Mouse (Mus musculus) midbrain, postnatal 0 days (tissue): ENCODE data around the gene Rbm33. TPM values are rescaled to one million over a fixed set of nuclear protein-coding genes. Genes with fewer than 3 reads are reported as not detected.

ENCODE experiments used
- ATAC-seq: fragments of 200-750 bp; cut with Nextera tagmentation; 2 replicates; pipeline ENCODE4 v1.8.0; 2017; ENCODE audit warnings: moderate number of reproducible peaks, mild to moderate bottlenecking, moderate TSS enrichment, moderate library complexity; ENCODE audit not compliant: low FRiP score
- DNase-seq: peaks from one replicate; pipeline ENCODE4 v3.0.0-alpha.2; 2015; ENCODE audit warnings: low spot score
- H3K27ac ChIP-seq: fragments of 300-500 bp; sonication (generic); 2 replicates; pipeline ENCODE4 v1.5.1; 2014; ENCODE audit warnings: low read depth, mild to moderate bottlenecking, low read length, mixed read lengths
- H3K27me3 ChIP-seq: fragments of 300-500 bp; sonication (generic); 2 replicates; pipeline ENCODE4 v1.6.1; 2014; ENCODE audit warnings: low read length, control low read depth, mixed read lengths; ENCODE audit not compliant: insufficient read depth
- H3K36me3 ChIP-seq: fragments of 300-500 bp; sonication (generic); 2 replicates; pipeline ENCODE4 v1.6.1; 2014; ENCODE audit warnings: low read length, control low read depth, mixed read lengths; ENCODE audit not compliant: insufficient read depth
- H3K4me1 ChIP-seq: fragments of 300-500 bp; sonication (generic); 2 replicates; pipeline ENCODE4 v1.6.1; 2014; ENCODE audit warnings: mild to moderate bottlenecking, control low read depth, antibody characterized with exemption, low read length, mixed read lengths; ENCODE audit not compliant: insufficient read depth
- H3K4me2 ChIP-seq: fragments of 300-500 bp; sonication (generic); 2 replicates; pipeline ENCODE4 v1.6.1; 2014; ENCODE audit warnings: low read depth, mild to moderate bottlenecking, low read length, mixed read lengths; ENCODE audit not compliant: poor library complexity, severe bottlenecking
- H3K4me3 ChIP-seq: fragments of 300-500 bp; sonication (generic); 2 replicates; pipeline ENCODE4 v1.5.1; 2014; ENCODE audit warnings: low read depth, mild to moderate bottlenecking, low read length, moderate library complexity
- H3K9ac ChIP-seq: fragments of 300-500 bp; sonication (generic); replicated peaks from 2 replicates; pipeline ENCODE4 v1.6.1; 2014; ENCODE audit warnings: mild to moderate bottlenecking, low read length, moderate library complexity, mixed read lengths; ENCODE audit not compliant: poor library complexity, severe bottlenecking
- H3K9me3 ChIP-seq: fragments of 300-500 bp; sonication (generic); 2 replicates; pipeline ENCODE4 v1.6.1; 2016; ENCODE audit warnings: low read length, control low read depth
- CTCF ChIP-seq: IDR thresholded peaks from 2 replicates; pipeline ENCODE4 v1.5.1; 2016; ENCODE audit warnings: antibody characterized with exemption, mild to moderate bottlenecking
- WGBS: fragments of 180-500 bp; shearing (Covaris S2); extraction: QIAGEN DNeasy Blood & Tissue Kit; methylation state at CpG from one replicate; pipeline ENCODE4 v1.1.7; 2014; 5-methylcytosine and 5-hydroxymethylcytosine counted together
- polyA plus RNA-seq: library from polyadenylated mRNA; unstranded; fragments of >200 nt; fragmentation: Nextera tagmentation; extraction: Ambion mirVana; gene quantifications from 2 replicates; pipeline ENCODE4 v1.2.1, GENCODE M21; 2015
- total RNA-seq: library from RNA; depleted of rRNA; stranded (reverse); fragments of >200 nt; gene quantifications from 2 replicates; pipeline ENCODE4 v1.2.3, GENCODE M21; 2014

Rbm33 gene
- total and polyA plus RNA-seq, 2 experiments from 2014 or later, result 13.8 to 31.6 TPM

DNA sequence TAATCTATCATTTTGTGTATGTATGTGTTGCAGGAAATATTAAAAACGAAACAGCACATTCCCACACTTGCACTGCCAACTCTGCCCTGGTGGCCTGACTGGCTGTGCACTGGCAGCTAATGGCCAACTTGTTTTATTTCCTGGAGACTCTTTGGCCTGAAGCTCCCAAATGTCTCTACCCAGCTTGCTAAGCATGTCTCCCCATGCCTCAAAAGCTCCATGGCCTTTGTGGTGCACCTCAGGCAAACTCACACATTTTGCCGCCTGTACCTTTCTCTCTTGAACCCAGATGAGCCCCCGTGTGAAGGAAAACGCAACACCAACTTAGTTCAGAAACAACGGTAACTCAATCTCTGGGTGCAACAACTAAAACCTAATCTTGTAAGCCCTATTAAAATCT is 136.2 kb downstream of the Rbm33 start:
- ATAC-seq, result no peak
- 0 out of 2 replicates have a peak, but pooled peaks cover 4% of the 10 kb centered on the region for H3K4me1 ChIP-seq
- no peak for TF ChIP-seq CTCF
- H3K27me3 ChIP-seq, result peaks cover 22% of the 10 kb centered on the region
- no peak overlapping the region for H3K9ac ChIP-seq
- WGBS, result 90% methylated on average over 5 of the region's 5 CpGs
- H3K9me3 ChIP-seq, result no peaks in the 10 kb centered on the region
- no peak overlapping the region for H3K4me3 ChIP-seq
- no peak for DNase-seq
- no peaks in the 10 kb centered on the region for H3K36me3 ChIP-seq
- no peak overlapping the region for H3K27ac ChIP-seq
- H3K4me2 ChIP-seq, result no peak overlapping the region

DNA sequence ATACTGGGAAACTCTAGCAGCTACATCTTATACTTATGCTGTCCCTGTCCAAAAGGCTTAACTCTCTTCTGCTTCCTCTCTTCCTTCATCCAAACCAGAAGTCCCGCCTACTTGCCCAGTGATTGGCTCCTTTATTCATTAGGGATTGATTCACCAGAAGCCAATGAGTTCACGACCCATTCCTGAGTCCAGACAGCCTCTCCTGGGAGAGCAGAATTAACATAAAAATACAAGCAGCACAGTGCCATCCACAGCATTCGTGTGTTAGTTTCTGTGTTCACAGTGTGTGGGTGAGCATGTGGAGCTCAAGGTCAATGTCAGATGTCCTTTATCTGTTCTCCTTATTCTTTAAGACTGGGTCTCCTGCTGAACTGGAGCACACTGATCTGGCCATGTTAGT is 136.6 kb downstream of the Rbm33 start:
- Histone ChIP-seq H3K27me3 (peaks cover 26% of the 10 kb centered on the region), H3K9me3 (no peaks in the 10 kb centered on the region), H3K9ac (no peak overlapping the region), H3K36me3 (no peaks in the 10 kb centered on the region), H3K4me2 (no peak overlapping the region), H3K4me3 (no peak overlapping the region), H3K4me1 (0 out of 2 replicates have a peak, but pooled peaks cover 5% of the 10 kb centered on the region), H3K27ac (no peak overlapping the region)
- WGBS, result 26% methylated on average over 3 of the region's 3 CpGs
- TF ChIP-seq CTCF, result no peak
- no peak for ATAC-seq
- DNase-seq, result no peak

DNA sequence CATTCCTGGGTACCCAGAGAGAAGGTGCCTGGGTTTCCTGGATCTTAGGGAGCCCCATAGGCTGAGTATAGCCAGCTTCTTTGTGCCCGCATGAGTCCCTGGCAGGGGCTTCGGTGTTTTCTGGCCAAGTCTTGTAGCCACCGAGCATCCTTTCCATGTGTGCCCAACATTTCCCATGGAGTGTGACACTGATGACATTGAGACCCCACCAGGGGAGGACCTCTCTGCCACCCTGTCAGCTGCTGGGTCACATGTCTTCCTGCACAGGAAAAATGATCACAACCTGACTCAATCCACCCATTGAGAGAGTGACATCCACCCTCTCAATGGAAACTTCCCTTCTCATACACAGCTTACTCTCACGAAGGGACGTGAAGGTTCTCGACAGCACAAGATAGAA is 137.6 kb downstream of the Rbm33 start:
- Histone ChIP-seq H3K27me3 (peaks cover 35% of the 10 kb centered on the region), H3K4me2 (no peak overlapping the region), H3K9ac (no peak overlapping the region), H3K4me3 (no peak overlapping the region), H3K9me3 (no peaks in the 10 kb centered on the region), H3K4me1 (peaks cover 5% of the 10 kb centered on the region; the same call in 1 of the 2 replicates), H3K27ac (no peak overlapping the region), H3K36me3 (no peaks in the 10 kb centered on the region)
- ATAC-seq, result no peak
- no peak for TF ChIP-seq CTCF
- DNase-seq, result no peak
- WGBS, result 95% methylated on average over 6 of the region's 6 CpGs

DNA sequence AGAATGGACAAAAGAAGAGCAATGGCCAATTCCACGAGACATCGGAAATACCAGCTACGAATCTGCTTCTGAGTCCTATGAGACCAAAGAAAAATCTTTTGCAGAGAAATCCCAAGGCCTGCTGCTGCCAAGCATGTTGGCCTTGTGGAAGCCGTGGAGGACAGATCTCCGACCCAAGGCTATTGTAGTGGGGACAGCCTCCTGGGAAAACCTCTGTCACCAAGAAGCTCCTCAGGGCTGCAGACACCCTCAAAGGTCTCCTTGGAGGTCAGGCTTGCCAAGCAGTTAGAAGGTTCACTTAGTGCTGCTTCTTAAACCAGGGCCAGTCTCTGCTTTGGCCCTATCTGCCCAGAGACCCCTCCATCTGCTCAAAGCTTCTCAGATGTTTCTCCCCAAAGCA is 138.8 kb downstream of the Rbm33 start:
- no peak overlapping the region for H3K4me3 ChIP-seq
- H3K27me3 ChIP-seq, result peaks cover 46% of the 10 kb centered on the region
- 86% methylated on average over 5 of the region's 5 CpGs for WGBS
- H3K36me3 ChIP-seq, result no peaks in the 10 kb centered on the region
- no peak for DNase-seq
- no peak overlapping the region for H3K27ac ChIP-seq
- H3K9ac ChIP-seq, result no peak overlapping the region
- H3K4me2 ChIP-seq, result no peak overlapping the region
- ATAC-seq, result no peak
- no peaks in the 10 kb centered on the region for H3K9me3 ChIP-seq
- TF ChIP-seq CTCF, result no peak
- H3K4me1 ChIP-seq, result peaks cover 5% of the 10 kb centered on the region; the same call in 1 of the 2 replicates

DNA sequence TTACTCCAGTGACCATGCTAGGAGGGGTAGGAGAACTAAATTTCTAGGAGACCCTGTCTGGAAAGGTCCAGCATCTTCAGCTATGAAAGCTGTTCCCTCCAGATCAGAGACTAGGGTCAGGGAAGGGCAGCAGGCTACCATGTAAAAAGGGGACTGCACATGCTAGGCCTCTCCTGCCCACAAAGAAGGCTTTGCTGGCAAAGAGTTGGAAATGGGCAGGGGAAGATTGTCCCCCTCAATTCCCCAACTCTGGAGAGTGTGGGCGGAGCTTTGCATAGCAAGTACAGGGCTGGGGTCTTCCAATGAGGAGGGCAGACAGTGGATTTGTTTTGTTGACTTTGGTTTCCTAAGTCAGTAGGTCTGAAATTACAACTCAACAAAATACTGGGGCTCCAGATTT is 139.4 kb downstream of the Rbm33 start:
- WGBS, result 80% methylated on average over 1 of the region's 1 CpGs
- no peak for ATAC-seq

DNA sequence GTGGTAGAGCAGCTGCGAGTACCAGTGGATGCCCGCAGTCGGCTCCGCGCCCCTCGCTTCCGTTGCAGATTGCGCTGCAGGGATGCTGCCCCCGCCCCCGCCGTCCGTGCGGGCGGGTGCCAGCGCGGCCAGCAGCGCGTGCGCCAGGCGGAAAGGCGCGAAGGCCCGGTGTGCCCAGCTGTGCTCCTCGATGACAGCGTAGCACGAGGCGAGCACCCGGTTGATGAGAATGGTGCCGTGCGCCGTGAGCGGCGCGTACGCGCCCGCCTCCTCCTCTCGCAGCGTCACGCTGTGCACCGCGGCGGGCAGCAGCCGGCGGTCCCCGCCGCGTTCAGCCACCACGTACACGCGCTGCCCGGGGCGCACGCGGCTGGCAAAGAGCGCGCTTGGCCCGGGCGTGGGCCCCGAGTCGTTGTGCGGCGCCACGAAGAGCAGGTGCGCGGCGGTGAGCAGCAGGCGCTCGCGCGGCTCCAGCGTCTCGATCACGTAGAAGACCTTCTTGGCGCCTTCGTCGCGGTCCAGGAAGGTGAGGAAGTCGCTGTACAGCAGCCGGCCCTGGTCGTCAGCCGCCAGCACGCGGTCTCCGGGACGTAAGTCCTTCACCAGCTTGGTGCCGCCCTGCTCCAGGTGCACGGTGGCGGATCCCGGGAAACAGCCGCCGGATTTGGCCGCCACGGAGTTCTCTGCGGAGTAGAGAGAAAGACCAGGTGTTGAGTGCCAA is 141.2 kb downstream of the Rbm33 start:
- 3% methylated on average over 72 of the region's 95 CpGs for WGBS
- Histone ChIP-seq H3K27me3 (peaks cover 68% of the 10 kb centered on the region), H3K27ac (no peak overlapping the region), H3K4me3 (peak overlapping the region; percentile 39), H3K36me3 (no peaks in the 10 kb centered on the region), H3K4me1 (peaks cover 5% of the 10 kb centered on the region; the same call in 1 of the 2 replicates), H3K9ac (no peak overlapping the region), H3K9me3 (no peaks in the 10 kb centered on the region), H3K4me2 (peak overlapping the region; percentile 64)
- ATAC-seq (peak; percentile 75), DNase-seq (no peak)
- no peak for TF ChIP-seq CTCF

More for the DNA sequence above, 139.4 kb downstream of the Rbm33 start:
- DNase-seq, result no peak
- H3K9ac ChIP-seq, result no peak overlapping the region
- peaks cover 53% of the 10 kb centered on the region for H3K27me3 ChIP-seq
- no peak overlapping the region for H3K4me2 ChIP-seq
- peaks cover 5% of the 10 kb centered on the region; the same call in 1 of the 2 replicates for H3K4me1 ChIP-seq
- H3K9me3 ChIP-seq, result no peaks in the 10 kb centered on the region
- no peaks in the 10 kb centered on the region for H3K36me3 ChIP-seq
- no peak overlapping the region for H3K4me3 ChIP-seq
- H3K27ac ChIP-seq, result no peak overlapping the region
- no peak for TF ChIP-seq CTCF
